Mouse (Mus musculus): ENCODE data around the gene Phc3. TPM values are rescaled to one million over a fixed set of nuclear protein-coding genes. Genes with fewer than 3 reads are reported as not detected.

The Phc3 gene
- polyA plus RNA-seq, 1 experiment: 4.8 TPM

DNA sequence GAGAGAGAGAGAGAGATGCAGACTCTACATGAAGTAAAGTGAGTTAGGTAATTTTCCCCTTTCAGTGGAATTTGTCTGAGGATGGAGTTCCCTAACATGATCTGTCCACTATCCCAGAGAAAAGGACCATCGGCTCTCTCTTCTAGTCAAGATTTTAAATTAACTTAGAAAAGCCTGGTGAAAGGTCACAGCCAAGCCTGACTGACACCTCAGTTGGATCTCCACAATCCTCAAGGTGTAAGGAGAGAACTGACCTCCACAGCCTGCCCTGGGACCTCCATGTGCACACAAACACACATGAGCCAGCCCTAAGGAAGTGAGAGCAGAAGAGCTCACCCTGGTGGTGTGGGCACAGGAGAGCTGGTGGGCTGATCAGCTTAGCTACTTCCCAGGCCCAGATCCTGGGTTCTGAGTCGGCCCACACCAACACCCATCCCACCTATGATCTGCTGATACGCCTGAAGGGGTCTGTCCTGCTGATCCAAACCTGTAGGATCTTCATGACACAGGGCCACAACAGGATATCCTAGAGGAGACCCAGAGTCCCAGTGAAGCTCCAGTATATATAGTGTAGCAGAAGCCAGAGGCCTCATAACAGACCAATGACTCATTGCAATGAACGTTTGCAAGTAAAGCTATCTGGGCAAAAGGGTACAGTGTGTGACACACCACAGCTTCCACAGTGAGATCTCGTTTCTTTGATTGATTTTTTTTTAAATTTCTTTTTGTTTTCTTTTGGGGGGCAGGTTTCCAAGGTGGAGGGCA, 12.6 kb upstream of the Phc3 start:
- no peak for TF ChIP-seq POLR2A (IDR thresholded peaks at IDR 0.05; ENCODE audit: insufficient read length, low read depth)
- no peak for TF ChIP-seq MYOG (IDR thresholded peaks at IDR 0.05; ENCODE audit: control insufficient read depth in 1 of 3, insufficient read depth in 1 of 3, insufficient read length in 2 of 3, low read depth in 2 of 3)
- TF ChIP-seq TCF12 (IDR thresholded peaks at IDR 0.05; ENCODE audit: insufficient read depth, poor library complexity, severe bottlenecking): no peak
- TF ChIP-seq REST (IDR thresholded peaks at IDR 0.05; ENCODE audit: insufficient read depth, insufficient read length): no peak
- TF ChIP-seq E2F4 (IDR thresholded peaks at IDR 0.05; ENCODE audit: insufficient read depth): no peak
- no peak for TF ChIP-seq TCF3 (IDR thresholded peaks at IDR 0.05; ENCODE audit: insufficient read length, low read depth)
- no peak for TF ChIP-seq MAX (IDR thresholded peaks at IDR 0.05; ENCODE audit: low read depth)
- TF ChIP-seq CEBPB (IDR thresholded peaks at IDR 0.05; ENCODE audit: insufficient read depth, poor library complexity, severe bottlenecking): no peak
- no peak for TF ChIP-seq USF1 (IDR thresholded peaks at IDR 0.05; ENCODE audit: low read depth)
- TF ChIP-seq MYOD1 (IDR thresholded peaks at IDR 0.05; ENCODE audit: control insufficient read depth in 1 of 3, insufficient read length in 2 of 3, low read depth in 2 of 3): no peak
- TF ChIP-seq POLR2AphosphoS2 (IDR thresholded peaks at IDR 0.05; ENCODE audit: insufficient read length, low read depth): no peak
- TF ChIP-seq SRF (IDR thresholded peaks at IDR 0.05; ENCODE audit: control insufficient read depth, insufficient read length, low read depth): no peak
- H3ac ChIP-seq (ENCODE audit: control insufficient read depth, insufficient read length): no peak overlapping the region
- H3K4me2 ChIP-seq (ENCODE audit: low read depth): peak overlapping the region; percentile 64
- H3K27me3 ChIP-seq (ENCODE audit: control insufficient read depth, insufficient read depth, insufficient read length): no peaks in the 10 kb centered on the region
- H3K36me3 ChIP-seq (ENCODE audit: control insufficient read depth, insufficient read depth): no peaks in the 10 kb centered on the region
- no peak overlapping the region for H3K4me3 ChIP-seq
- no peaks in the 10 kb centered on the region for H3K79me2 ChIP-seq (ENCODE audit: control insufficient read depth, insufficient read depth)

GRCm38 (mm10) chr3:30976991-30977603, 7.9 kb upstream of the Phc3 start:
- Histone ChIP-seq H3K27me3 (ENCODE audit: control insufficient read depth, insufficient read depth, insufficient read length) (no peaks in the 10 kb centered on the region), H3ac (ENCODE audit: control insufficient read depth, insufficient read length) (no peak overlapping the region), H3K4me3 (no peak overlapping the region), H3K36me3 (ENCODE audit: control insufficient read depth, insufficient read depth) (no peaks in the 10 kb centered on the region), H3K4me2 (ENCODE audit: low read depth) (no peak overlapping the region), H3K79me2 (ENCODE audit: control insufficient read depth, insufficient read depth) (no peaks in the 10 kb centered on the region)
- no peak for TF ChIP-seq POLR2AphosphoS2 (IDR thresholded peaks at IDR 0.05; ENCODE audit: insufficient read length, low read depth)
- TF ChIP-seq TCF12 (IDR thresholded peaks at IDR 0.05; ENCODE audit: insufficient read depth, poor library complexity, severe bottlenecking): no peak
- TF ChIP-seq USF1 (IDR thresholded peaks at IDR 0.05; ENCODE audit: low read depth): no peak
- no peak for TF ChIP-seq MYOG (IDR thresholded peaks at IDR 0.05; ENCODE audit: control insufficient read depth in 1 of 3, insufficient read depth in 1 of 3, insufficient read length in 2 of 3, low read depth in 2 of 3)
- no peak for TF ChIP-seq MYOD1 (IDR thresholded peaks at IDR 0.05; ENCODE audit: control insufficient read depth in 1 of 3, insufficient read length in 2 of 3, low read depth in 2 of 3)
- no peak for TF ChIP-seq MAX (IDR thresholded peaks at IDR 0.05; ENCODE audit: low read depth)
- no peak for TF ChIP-seq E2F4 (IDR thresholded peaks at IDR 0.05; ENCODE audit: insufficient read depth)
- TF ChIP-seq CEBPB (IDR thresholded peaks at IDR 0.05; ENCODE audit: insufficient read depth, poor library complexity, severe bottlenecking): no peak

GRCm38 (mm10) chr3:30975102-30975754, 6.0 kb upstream of the Phc3 start:
- no peaks in the 10 kb centered on the region for H3K36me3 ChIP-seq (ENCODE audit: control insufficient read depth, insufficient read depth)
- H3ac ChIP-seq (ENCODE audit: control insufficient read depth, insufficient read length): no peak overlapping the region
- H3K27me3 ChIP-seq (ENCODE audit: control insufficient read depth, insufficient read depth, insufficient read length): no peaks in the 10 kb centered on the region
- no peaks in the 10 kb centered on the region for H3K79me2 ChIP-seq (ENCODE audit: control insufficient read depth, insufficient read depth)
- TF ChIP-seq MAX (IDR thresholded peaks at IDR 0.05; ENCODE audit: low read depth) (no peak), REST (IDR thresholded peaks at IDR 0.05; ENCODE audit: insufficient read depth, insufficient read length) (no peak), TCF12 (IDR thresholded peaks at IDR 0.05; ENCODE audit: insufficient read depth, poor library complexity, severe bottlenecking) (no peak), SRF (IDR thresholded peaks at IDR 0.05; ENCODE audit: control insufficient read depth, insufficient read length, low read depth) (no peak), POLR2A (IDR thresholded peaks at IDR 0.05; ENCODE audit: insufficient read length, low read depth) (no peak), E2F4 (IDR thresholded peaks at IDR 0.05; ENCODE audit: insufficient read depth) (no peak), TCF3 (IDR thresholded peaks at IDR 0.05; ENCODE audit: insufficient read length, low read depth) (no peak), POLR2AphosphoS2 (IDR thresholded peaks at IDR 0.05; ENCODE audit: insufficient read length, low read depth) (no peak), MYOG (IDR thresholded peaks at IDR 0.05; ENCODE audit: control insufficient read depth in 1 of 3, insufficient read depth in 1 of 3, insufficient read length in 2 of 3, low read depth in 2 of 3) (no peak), USF1 (IDR thresholded peaks at IDR 0.05; ENCODE audit: low read depth) (no peak)
- no peak overlapping the region for H3K4me3 ChIP-seq
- no peak overlapping the region for H3K4me2 ChIP-seq (ENCODE audit: low read depth)

- TF ChIP-seq USF1 (IDR thresholded peaks at IDR 0.05; ENCODE audit: low read depth) (no peak), POLR2A (IDR thresholded peaks at IDR 0.05; ENCODE audit: insufficient read length, low read depth) (no peak), TCF12 (IDR thresholded peaks at IDR 0.05; ENCODE audit: insufficient read depth, poor library complexity, severe bottlenecking) (no peak), E2F4 (IDR thresholded peaks at IDR 0.05; ENCODE audit: insufficient read depth) (no peak), MYOD1 (IDR thresholded peaks at IDR 0.05; ENCODE audit: control insufficient read depth in 1 of 3, insufficient read length in 2 of 3, low read depth in 2 of 3) (no peak)
- peaks cover 35% of the 10 kb centered on the region for H3K79me2 ChIP-seq (ENCODE audit: control insufficient read depth, insufficient read depth)
- peak overlapping the region; percentile 98 for H3K4me2 ChIP-seq (ENCODE audit: low read depth)
- peak overlapping the region; percentile 83 for H3ac ChIP-seq (ENCODE audit: control insufficient read depth, insufficient read length)
- H3K4me3 ChIP-seq: peak overlapping the region; percentile 53
- H3K27me3 ChIP-seq (ENCODE audit: control insufficient read depth, insufficient read depth, insufficient read length): no peaks in the 10 kb centered on the region
- peaks cover 19% of the 10 kb centered on the region for H3K36me3 ChIP-seq (ENCODE audit: control insufficient read depth, insufficient read depth)
Measured at GRCm38 (mm10) chr3:30968531-30969092, 603 bp downstream of the Phc3 start.

Measured in myocyte (in vitro differentiated cells).